Mouse (Mus musculus): Measurements from ENCODE around the gene Gm10563. TPM values are rescaled to one million over a fixed set of nuclear protein-coding genes. Genes with fewer than 3 reads are reported as not detected.
"Not testable (repeated sequence)": the region's sequence is repeated elsewhere in the genome, so short reads cannot be mapped to it uniquely, and the experiment has no call there.

Gene Gm10563
- polyA plus RNA-seq, 1 experiment from 2014 or later = not detected

DNA sequence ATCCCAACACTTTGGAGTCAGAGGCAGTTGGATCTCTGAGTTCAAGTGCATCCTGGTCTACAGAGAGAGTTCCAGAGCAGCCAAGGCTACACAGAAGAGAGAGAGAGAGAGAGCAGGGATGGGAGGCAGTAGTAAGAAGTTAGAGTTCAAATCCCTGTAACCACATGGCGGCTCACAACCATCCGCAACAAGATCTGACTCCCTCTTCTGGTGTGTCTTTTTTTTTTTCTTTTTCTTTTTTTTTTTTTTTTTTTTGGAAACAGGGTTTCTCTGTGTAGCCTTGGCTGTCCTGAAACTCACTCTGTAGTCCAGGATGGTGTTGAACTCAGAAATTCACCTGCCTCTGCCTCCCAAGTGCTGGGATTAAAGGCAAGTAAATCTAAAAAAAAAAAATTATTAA is 26.9 kb upstream of the Gm10563 start:
- Histone ChIP-seq H3K27ac (replicated peaks; ENCODE audit: low read depth, low read length) (no peak overlapping the region), H3K27me3 (ENCODE audit: control insufficient read depth, insufficient read depth, low read length) (no peaks in the 10 kb centered on the region), H3K4me2 (ENCODE audit: low read length) (no peak overlapping the region), H3K4me3 (replicated peaks; ENCODE audit: low read depth, low read length) (no peak overlapping the region), H3K36me3 (ENCODE audit: control insufficient read depth, insufficient read depth, low read length) (no peaks in the 10 kb centered on the region), H3K9ac (replicated peaks; ENCODE audit: low read length) (no peak overlapping the region), H3K9me3 (ENCODE audit: control insufficient read depth, low read length) (no peaks in the 10 kb centered on the region), H3K4me1 (ENCODE audit: control insufficient read depth, insufficient read depth, low read length) (peaks cover 7% of the 10 kb centered on the region; the same call in 1 of the 2 replicates)
- WGBS = 69% methylated on average over 2 of the region's 2 CpGs
- ATAC-seq (ENCODE audit: low FRiP score, low TSS enrichment) = no peak
- DNase-seq = no peak

GRCm38 (mm10) chr4:155670236-155670635 is 25.0 kb upstream of the Gm10563 start:
- 60% methylated on average over 4 of the region's 4 CpGs for WGBS
- H3K9ac ChIP-seq (replicated peaks; ENCODE audit: low read length); H3K4me2 ChIP-seq (ENCODE audit: low read length); H3K4me1 ChIP-seq (ENCODE audit: control insufficient read depth, insufficient read depth, low read length); ATAC-seq (ENCODE audit: low FRiP score, low TSS enrichment); DNase-seq; H3K36me3 ChIP-seq (ENCODE audit: control insufficient read depth, insufficient read depth, low read length); H3K27me3 ChIP-seq (ENCODE audit: control insufficient read depth, insufficient read depth, low read length); H3K27ac ChIP-seq (replicated peaks; ENCODE audit: low read depth, low read length); H3K9me3 ChIP-seq (ENCODE audit: control insufficient read depth, low read length): not testable (repeated sequence)
- H3K4me3 ChIP-seq (replicated peaks; ENCODE audit: low read depth, low read length) = 0 out of 2 replicates have a peak overlapping the region, but pooled peaks have one; percentile 80

GRCm38 (mm10) chr4:155669598-155670075 is 24.4 kb upstream of the Gm10563 start:
- Histone ChIP-seq H3K4me1 (ENCODE audit: control insufficient read depth, insufficient read depth, low read length) (peaks cover 7% of the 10 kb centered on the region; the same call in 1 of the 2 replicates), H3K4me3 (replicated peaks; ENCODE audit: low read depth, low read length) (peak overlapping the region; percentile 80), H3K36me3 (ENCODE audit: control insufficient read depth, insufficient read depth, low read length) (peaks cover 12% of the 10 kb centered on the region), H3K9me3 (ENCODE audit: control insufficient read depth, low read length) (no peaks in the 10 kb centered on the region), H3K4me2 (ENCODE audit: low read length) (peak overlapping the region; percentile 89), H3K9ac (replicated peaks; ENCODE audit: low read length) (peak overlapping the region; percentile 89; the same call in 1 of the 2 replicates), H3K27ac (replicated peaks; ENCODE audit: low read depth, low read length) (peak overlapping the region; percentile 79; the same call in 1 of the 2 replicates), H3K27me3 (ENCODE audit: control insufficient read depth, insufficient read depth, low read length) (no peaks in the 10 kb centered on the region)
- 2% methylated on average over 8 of the region's 8 CpGs for WGBS
- no peak for DNase-seq
- peak; percentile 38; the same call in 1 of the 2 replicates for ATAC-seq (ENCODE audit: low FRiP score, low TSS enrichment)

DNA sequence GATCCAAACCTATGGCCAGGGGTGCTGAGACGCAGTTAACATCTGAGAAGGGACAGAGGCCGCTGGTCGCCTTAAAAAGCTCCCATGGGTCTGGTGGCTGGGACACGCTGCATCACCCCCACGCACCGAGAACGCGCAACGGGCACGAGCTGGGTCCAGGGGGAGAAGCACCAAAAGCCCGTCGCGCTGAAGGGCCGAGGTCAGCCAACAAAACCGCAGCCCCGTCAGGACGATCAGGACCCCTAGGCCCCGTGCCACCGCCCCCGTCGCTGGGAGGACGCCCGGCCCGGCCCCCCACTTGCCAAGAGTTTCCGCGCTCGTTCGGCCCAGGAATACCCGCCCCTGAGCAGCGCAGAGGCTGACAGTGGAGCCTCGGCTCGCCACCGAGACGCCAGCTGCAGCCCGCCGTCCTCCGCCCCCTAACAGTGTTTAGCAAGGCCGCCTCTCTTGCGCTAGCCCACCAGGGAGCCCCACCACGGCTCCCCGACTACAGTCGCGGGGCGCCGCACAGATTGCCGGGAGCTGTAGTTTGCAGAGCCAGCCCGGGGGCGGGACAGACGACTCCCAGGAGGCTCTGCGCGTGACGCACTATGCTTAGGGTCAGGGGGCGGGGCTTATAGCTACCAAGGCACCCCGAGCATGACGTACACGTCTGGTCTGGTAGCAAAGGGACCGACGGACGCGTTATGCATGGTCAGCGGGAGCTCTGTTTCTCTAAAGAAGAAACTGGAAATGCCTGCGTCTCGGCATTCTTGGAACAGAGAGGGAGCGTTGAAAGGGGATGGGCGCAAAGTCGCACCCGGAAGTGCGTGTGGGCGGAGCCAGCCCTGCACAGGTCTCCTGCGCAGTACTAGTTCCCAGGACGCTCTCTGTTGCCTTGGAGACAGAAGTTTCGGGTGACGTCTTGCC is 23.7 kb upstream of the Gm10563 start, which contains the start of gene Mib2:
Gene Mib2, minus strand, starts transcription at position 510 of the 909 bp plus-strand sequence.
- H3K27me3 ChIP-seq (ENCODE audit: control insufficient read depth, insufficient read depth, low read length) = no peaks in the 10 kb centered on the region
- H3K27ac ChIP-seq (replicated peaks; ENCODE audit: low read depth, low read length) = peak within 1 kb of the TSS; percentile 79
- peaks cover 12% of the 10 kb centered on the region for H3K36me3 ChIP-seq (ENCODE audit: control insufficient read depth, insufficient read depth, low read length)
- DNase-seq = peak; percentile 99
- H3K4me3 ChIP-seq (replicated peaks; ENCODE audit: low read depth, low read length) = peak within 1 kb of the TSS; percentile 80
- peak within 1 kb of the TSS; percentile 89 for H3K4me2 ChIP-seq (ENCODE audit: low read length)
- H3K9ac ChIP-seq (replicated peaks; ENCODE audit: low read length) = peak within 1 kb of the TSS; percentile 89
- no peaks in the 10 kb centered on the region for H3K9me3 ChIP-seq (ENCODE audit: control insufficient read depth, low read length)
- peak; percentile 98 for ATAC-seq (ENCODE audit: low FRiP score, low TSS enrichment)
- WGBS = under 1% methylated on average over 73 of the region's 73 CpGs
- H3K4me1 ChIP-seq (ENCODE audit: control insufficient read depth, insufficient read depth, low read length) = peaks cover 7% of the 10 kb centered on the region; the same call in 1 of the 2 replicates

- no peak overlapping the region for H3K9ac ChIP-seq (replicated peaks; ENCODE audit: low read length)
- no peaks in the 10 kb centered on the region for H3K27me3 ChIP-seq (ENCODE audit: control insufficient read depth, insufficient read depth, low read length)
- no peak overlapping the region for H3K4me3 ChIP-seq (replicated peaks; ENCODE audit: low read depth, low read length)
- H3K36me3 ChIP-seq (ENCODE audit: control insufficient read depth, insufficient read depth, low read length) = peaks cover 12% of the 10 kb centered on the region
- H3K4me2 ChIP-seq (ENCODE audit: low read length) = no peak overlapping the region
- ATAC-seq (ENCODE audit: low FRiP score, low TSS enrichment) (no peak), DNase-seq (no peak)
- no peak overlapping the region for H3K27ac ChIP-seq (replicated peaks; ENCODE audit: low read depth, low read length)
- peaks cover 7% of the 10 kb centered on the region; the same call in 1 of the 2 replicates for H3K4me1 ChIP-seq (ENCODE audit: control insufficient read depth, insufficient read depth, low read length)
- no peaks in the 10 kb centered on the region for H3K9me3 ChIP-seq (ENCODE audit: control insufficient read depth, low read length)
Measured at GRCm38 (mm10) chr4:155666903-155667302, 21.7 kb upstream of the Gm10563 start.

- H3K4me3 ChIP-seq (replicated peaks; ENCODE audit: low read depth, low read length) = no peak overlapping the region
- H3K4me2 ChIP-seq (ENCODE audit: low read length) = no peak overlapping the region
- no peak overlapping the region for H3K27ac ChIP-seq (replicated peaks; ENCODE audit: low read depth, low read length)
- H3K4me1 ChIP-seq (ENCODE audit: control insufficient read depth, insufficient read depth, low read length) = no peaks in the 10 kb centered on the region
- DNase-seq (no peak), ATAC-seq (ENCODE audit: low FRiP score, low TSS enrichment) (no peak)
- H3K9ac ChIP-seq (replicated peaks; ENCODE audit: low read length) = no peak overlapping the region
- WGBS = 90% methylated on average over 12 of the region's 12 CpGs
- peaks cover 7% of the 10 kb centered on the region for H3K27me3 ChIP-seq (ENCODE audit: control insufficient read depth, insufficient read depth, low read length)
- H3K9me3 ChIP-seq (ENCODE audit: control insufficient read depth, low read length) = no peaks in the 10 kb centered on the region
- peaks cover 47% of the 10 kb centered on the region for H3K36me3 ChIP-seq (ENCODE audit: control insufficient read depth, insufficient read depth, low read length)
Measured at GRCm38 (mm10) chr4:155660641-155661040, 15.4 kb upstream of the Gm10563 start.

GRCm38 (mm10) chr4:155658961-155659360 is 13.8 kb upstream of the Gm10563 start:
- no peak for DNase-seq
- Histone ChIP-seq H3K4me2 (ENCODE audit: low read length) (no peak overlapping the region), H3K27me3 (ENCODE audit: control insufficient read depth, insufficient read depth, low read length) (peaks cover 24% of the 10 kb centered on the region), H3K9me3 (ENCODE audit: control insufficient read depth, low read length) (no peaks in the 10 kb centered on the region), H3K4me3 (replicated peaks; ENCODE audit: low read depth, low read length) (no peak overlapping the region), H3K9ac (replicated peaks; ENCODE audit: low read length) (no peak overlapping the region), H3K36me3 (ENCODE audit: control insufficient read depth, insufficient read depth, low read length) (peaks cover 48% of the 10 kb centered on the region), H3K27ac (replicated peaks; ENCODE audit: low read depth, low read length) (no peak overlapping the region), H3K4me1 (ENCODE audit: control insufficient read depth, insufficient read depth, low read length) (peaks cover 12% of the 10 kb centered on the region)
- ATAC-seq (ENCODE audit: low FRiP score, low TSS enrichment) = no peak
- 92% methylated on average over 10 of the region's 10 CpGs for WGBS

DNA sequence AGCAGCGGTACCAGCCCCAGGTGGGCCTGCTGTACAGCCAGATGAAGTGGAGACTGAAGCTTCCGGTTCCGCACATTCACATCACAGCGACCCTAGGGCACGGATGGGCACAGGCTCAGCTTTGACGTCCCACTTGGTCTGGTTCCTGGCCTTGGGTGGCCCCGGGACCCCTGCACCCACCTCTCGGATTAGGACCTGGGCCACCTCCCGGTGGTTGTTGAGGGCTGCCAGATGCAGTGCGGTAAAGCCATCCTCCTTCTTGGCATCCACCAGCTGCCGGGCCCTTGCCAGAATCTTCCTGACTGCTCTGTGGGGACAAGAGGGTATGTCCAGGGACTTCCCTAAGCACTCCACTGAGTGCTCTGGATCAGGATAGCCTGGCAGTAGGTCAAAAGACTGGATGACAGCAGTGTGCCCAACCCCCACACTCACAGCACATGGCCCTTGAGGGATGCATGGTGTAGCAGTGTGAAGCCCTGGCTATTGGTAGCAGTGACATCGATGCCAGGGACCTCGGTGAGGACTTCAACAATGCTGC is 11.1 kb upstream of the Gm10563 start:
- Histone ChIP-seq H3K9me3 (ENCODE audit: control insufficient read depth, low read length) (no peaks in the 10 kb centered on the region), H3K27ac (replicated peaks; ENCODE audit: low read depth, low read length) (no peak overlapping the region), H3K27me3 (ENCODE audit: control insufficient read depth, insufficient read depth, low read length) (peaks cover 50% of the 10 kb centered on the region), H3K4me1 (ENCODE audit: control insufficient read depth, insufficient read depth, low read length) (peaks cover 24% of the 10 kb centered on the region), H3K4me2 (ENCODE audit: low read length) (no peak overlapping the region), H3K36me3 (ENCODE audit: control insufficient read depth, insufficient read depth, low read length) (peaks cover 50% of the 10 kb centered on the region), H3K9ac (replicated peaks; ENCODE audit: low read length) (no peak overlapping the region), H3K4me3 (replicated peaks; ENCODE audit: low read depth, low read length) (no peak overlapping the region)
- no peak for DNase-seq
- 93% methylated on average over 13 of the region's 13 CpGs for WGBS
- no peak for ATAC-seq (ENCODE audit: low FRiP score, low TSS enrichment)
